ENCODE assay signal across 8 mouse cellular contexts in the genomic region with DNA sequence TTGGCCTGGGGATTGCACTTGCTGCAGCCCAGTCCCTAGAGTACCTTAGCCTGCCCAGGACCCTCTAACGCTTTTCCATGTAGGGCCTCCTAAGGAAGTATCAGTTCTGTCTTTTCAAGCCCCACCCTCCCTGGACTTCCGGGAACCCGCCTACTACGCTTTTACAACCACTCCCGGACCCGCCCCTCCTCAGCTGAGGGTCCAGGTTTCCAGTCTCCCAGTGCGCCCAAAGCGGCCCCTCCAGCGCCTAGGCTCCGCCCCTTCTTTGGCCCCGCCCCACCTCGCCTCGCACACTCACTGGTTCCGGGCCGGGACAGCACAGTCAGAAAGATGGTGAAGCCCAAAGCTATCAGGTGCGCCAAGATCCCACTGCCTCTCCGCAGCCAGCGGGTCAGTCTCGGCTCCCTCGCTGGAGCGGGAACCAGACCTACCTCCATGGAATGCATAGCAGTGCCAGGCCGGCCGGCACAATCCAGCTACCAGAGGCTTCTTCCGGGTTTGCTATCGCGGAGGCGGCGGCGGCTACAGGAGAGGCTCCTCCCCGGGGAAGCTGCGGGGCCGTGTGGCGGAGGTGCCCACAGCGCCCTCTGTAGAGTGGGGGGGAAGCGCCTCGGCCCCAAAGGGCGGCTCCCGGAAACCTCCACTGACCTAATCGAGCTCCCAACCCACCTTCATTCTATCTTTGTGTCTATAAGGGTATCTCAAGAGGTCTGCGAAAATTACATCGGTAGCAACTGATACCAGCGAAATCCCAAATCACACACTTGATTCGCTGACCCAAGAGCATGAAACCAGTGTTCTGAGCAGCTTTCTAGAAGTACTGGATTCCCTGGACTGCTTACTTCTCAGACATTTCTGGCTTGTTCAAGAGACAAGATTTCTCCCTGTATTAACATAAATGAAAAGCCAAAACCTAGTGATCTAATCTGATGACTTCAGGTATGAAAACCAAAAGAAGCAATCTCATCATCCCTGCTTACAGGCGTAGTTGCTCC. TPM values are rescaled to one million over a fixed set of nuclear protein-coding genes. Genes with fewer than 3 reads are reported as not detected.
DNase-seq lines count a peak whose midpoint lies in the region; ATAC-seq and TF ChIP-seq lines count a peak whose summit lies in the region.

A gene (minus strand): TSS at position 884 of the 995 bp plus-strand sequence.

- H3K4me2 ChIP-seq in forebrain, embryonic 13.5 days = peak within 1 kb of the TSS; percentile 67
- peak within 1 kb of the TSS; percentile 77 for H3K4me2 ChIP-seq in heart, postnatal 0 days (ENCODE audit: low read depth, low read length)
- H3K4me2 ChIP-seq in liver, embryonic 15.5 days = peak within 1 kb of the TSS; percentile 77
- peak within 1 kb of the TSS; percentile 55 for H3K4me2 ChIP-seq in neural tube, embryonic 11.5 days (ENCODE audit: low read depth)
- H3K4me2 ChIP-seq in stomach, postnatal 0 days (replicated peaks; ENCODE audit: low read depth) = peak within 1 kb of the TSS; percentile 64

- no peaks in the 10 kb centered on the region for H3K27me3 ChIP-seq in forebrain, embryonic 13.5 days
- H3K27me3 ChIP-seq in heart, postnatal 0 days (ENCODE audit: control insufficient read depth, insufficient read depth, low read length) = no peaks in the 10 kb centered on the region
- H3K27me3 ChIP-seq in liver, embryonic 15.5 days = no peaks in the 10 kb centered on the region
- no peaks in the 10 kb centered on the region for H3K27me3 ChIP-seq in neural tube, embryonic 11.5 days (ENCODE audit: control insufficient read depth, insufficient read depth, low read length)
- H3K27me3 ChIP-seq in stomach, postnatal 0 days (ENCODE audit: control insufficient read depth, insufficient read depth, low read length) = no peaks in the 10 kb centered on the region

- H3K36me3 ChIP-seq in forebrain, embryonic 13.5 days (ENCODE audit: poor library complexity, severe bottlenecking) = peaks cover 56% of the 10 kb centered on the region
- peaks cover 18% of the 10 kb centered on the region; the same call in 1 of the 2 replicates for H3K36me3 ChIP-seq in heart, postnatal 0 days (replicated peaks; ENCODE audit: control insufficient read depth, insufficient read depth, low read length)
- no peaks in the 10 kb centered on the region; the same call in 1 of the 2 replicates for H3K36me3 ChIP-seq in liver, embryonic 15.5 days (replicated peaks)
- H3K36me3 ChIP-seq in neural tube, embryonic 11.5 days (ENCODE audit: control insufficient read depth, insufficient read depth, low read length) = peaks cover 8% of the 10 kb centered on the region
- no peaks in the 10 kb centered on the region; the same call in 1 of the 2 replicates for H3K36me3 ChIP-seq in stomach, postnatal 0 days (ENCODE audit: control insufficient read depth, insufficient read depth, low read length)

- peak within 1 kb of the TSS; percentile 66 for H3K9ac ChIP-seq in forebrain, embryonic 13.5 days
- H3K9ac ChIP-seq in heart, postnatal 0 days (replicated peaks; ENCODE audit: low read depth, low read length) = peak within 1 kb of the TSS; percentile 66
- H3K9ac ChIP-seq in liver, embryonic 15.5 days = peak within 1 kb of the TSS; percentile 83
- peak within 1 kb of the TSS; percentile 72 for H3K9ac ChIP-seq in neural tube, embryonic 11.5 days (ENCODE audit: low read length)
- peak within 1 kb of the TSS; percentile 74 for H3K9ac ChIP-seq in stomach, postnatal 0 days (ENCODE audit: low read length)

- TF ChIP-seq CTCF in heart, postnatal 0 days (IDR thresholded peaks at IDR 0.05; ENCODE audit: low read depth) = peak; percentile 53
- peak; percentile 78 for TF ChIP-seq CTCF in stomach, postnatal 0 days (IDR thresholded peaks at IDR 0.05; ENCODE audit: low read depth)

- no peaks in the 10 kb centered on the region for H3K9me3 ChIP-seq in forebrain, embryonic 13.5 days (replicated peaks)
- no peaks in the 10 kb centered on the region for H3K9me3 ChIP-seq in heart, postnatal 0 days (replicated peaks; ENCODE audit: control insufficient read depth, low read length)
- H3K9me3 ChIP-seq in liver, embryonic 15.5 days (replicated peaks) = no peaks in the 10 kb centered on the region
- no peaks in the 10 kb centered on the region for H3K9me3 ChIP-seq in neural tube, embryonic 11.5 days (ENCODE audit: control insufficient read depth, low read length)
- H3K9me3 ChIP-seq in stomach, postnatal 0 days (ENCODE audit: control insufficient read depth, low read length) = no peaks in the 10 kb centered on the region

- H3K4me3 ChIP-seq in forebrain, embryonic 13.5 days = peak within 1 kb of the TSS; percentile 64
- H3K4me3 ChIP-seq in heart, postnatal 0 days (ENCODE audit: low read depth, low read length) = peak within 1 kb of the TSS; percentile 92
- H3K4me3 ChIP-seq in liver, embryonic 15.5 days (replicated peaks) = peak within 1 kb of the TSS; percentile 85
- H3K4me3 ChIP-seq in neural tube, embryonic 11.5 days (ENCODE audit: low read depth, low read length) = peak within 1 kb of the TSS; percentile 58
- peak within 1 kb of the TSS; percentile 71 for H3K4me3 ChIP-seq in stomach, postnatal 0 days (ENCODE audit: low read depth, low read length)

- peaks cover 44% of the 10 kb centered on the region for H3K4me1 ChIP-seq in forebrain, embryonic 13.5 days
- peaks cover 19% of the 10 kb centered on the region for H3K4me1 ChIP-seq in heart, postnatal 0 days (ENCODE audit: control insufficient read depth, insufficient read depth)
- peaks cover 47% of the 10 kb centered on the region for H3K4me1 ChIP-seq in liver, embryonic 15.5 days (replicated peaks)
- H3K4me1 ChIP-seq in neural tube, embryonic 11.5 days (ENCODE audit: control insufficient read depth, insufficient read depth, low read length) = peaks cover 19% of the 10 kb centered on the region
- H3K4me1 ChIP-seq in stomach, postnatal 0 days (replicated peaks; ENCODE audit: control insufficient read depth, insufficient read depth) = peaks cover 5% of the 10 kb centered on the region; the same call in 1 of the 2 replicates

- ATAC-seq in cerebellum, adult (ENCODE audit: insufficient number of reproducible peaks, low FRiP score, low TSS enrichment) = peak; percentile 58
- peak; percentile 90 for ATAC-seq in forebrain, embryonic 13.5 days
- ATAC-seq in heart, postnatal 0 days (ENCODE audit: insufficient read depth, low read depth) = peak; percentile 90
- peak; percentile 94 for ATAC-seq in liver, embryonic 15.5 days (ENCODE audit: insufficient read depth)
- peak; percentile 90 for ATAC-seq in neural tube, embryonic 11.5 days (ENCODE audit: insufficient read depth, low FRiP score, low TSS enrichment)
- peak; percentile 92 for ATAC-seq in stomach, postnatal 0 days (ENCODE audit: low FRiP score, low TSS enrichment)

- WGBS in forebrain, embryonic 13.5 days = 3% methylated on average over 44 of the region's 44 CpGs
- WGBS in heart, postnatal 0 days = 3% methylated on average over 44 of the region's 44 CpGs
- WGBS in liver, embryonic 15.5 days (ENCODE audit: insufficient replicate concordance) = 3% methylated on average over 44 of the region's 44 CpGs
- 4% methylated on average over 44 of the region's 44 CpGs for WGBS in neural tube, embryonic 11.5 days
- WGBS in stomach, postnatal 0 days = 2% methylated on average over 44 of the region's 44 CpGs

- peak; percentile 97 for DNase-seq in ES-CJ7 (ENCODE audit: low read depth, low spot score)
- peak; percentile 90 for DNase-seq in heart, postnatal 0 days (ENCODE audit: low spot score)
- peak; percentile 97 to 98 for DNase-seq in kidney, postnatal 4 days
- peak; percentile 94 for DNase-seq in neural tube, embryonic 11.5 days (ENCODE audit: low spot score)
- peak; percentile 95 for DNase-seq in stomach, postnatal 0 days (ENCODE audit: low spot score)

- H3K27ac ChIP-seq in forebrain, embryonic 13.5 days = peak within 1 kb of the TSS; percentile 60
- H3K27ac ChIP-seq in heart, postnatal 0 days (ENCODE audit: low read depth) = peak within 1 kb of the TSS; percentile 92
- peak within 1 kb of the TSS; percentile 95 for H3K27ac ChIP-seq in liver, embryonic 15.5 days (replicated peaks)
- peak within 1 kb of the TSS; percentile 65 for H3K27ac ChIP-seq in neural tube, embryonic 11.5 days (ENCODE audit: low read depth, low read length)
- H3K27ac ChIP-seq in stomach, postnatal 0 days (replicated peaks) = peak within 1 kb of the TSS; percentile 95

- peak; percentile 44; the same call in 1 of the 2 replicates for TF ChIP-seq EP300 in heart, postnatal 0 days (IDR thresholded peaks at IDR 0.05; ENCODE audit: low read depth)
- peak; percentile 71 for TF ChIP-seq EP300 in stomach, postnatal 0 days (optimal IDR thresholded peaks at IDR 0.05)

RNA-seq across cellular contexts. Expression of the gene that starts here (rescaled TPM):
- 3.6 and 4.7 TPM in 2 replicates for polyA plus RNA-seq in forebrain, embryonic 13.5 days (2015; fragmentation: Nextera tagmentation; extraction: Ambion mirVana)
- total RNA-seq in heart, postnatal 0 days (2014; rRNA removed; ENCODE audit: low replicate concordance) = 4.0 and 4.7 TPM in 2 replicates
- polyA plus RNA-seq in heart, postnatal 0 days (2015; fragmentation: Nextera tagmentation; extraction: Ambion mirVana) = 3.4 and 3.5 TPM in 2 replicates
- 2.2 TPM in 2 replicates for polyA plus RNA-seq in liver, embryonic 15.5 days (2015; fragmentation: Nextera tagmentation; extraction: Ambion mirVana)
- 2.1 and 2.9 TPM in 2 replicates for polyA plus RNA-seq in neural tube, embryonic 11.5 days (2014; fragmentation: Nextera tagmentation; extraction: Ambion mirVana)
- 5.5 TPM in 2 replicates for polyA plus RNA-seq in stomach, postnatal 0 days (2015; fragmentation: Nextera tagmentation; extraction: Ambion mirVana)

Comparison
In these comparisons a context has a peak if more than half of its experiments do, and no peak if none do; other contexts are left out.
1. Peak in every context shown above with its lines: DNase-seq, ATAC-seq, H3K4me3 ChIP-seq and H3K27ac ChIP-seq.